Mouse (Mus musculus) intestine, postnatal 0 days (tissue): ENCODE measurements at regions not wholly inside any gene's neighbourhood (a gene's known extent, or its start where the extent isn't known, plus 50 kb on each side); places are given as distances from the start of the nearest gene placed in this dataset.

Source experiments
- ATAC-seq: fragments of 200-750 bp; cut with Nextera tagmentation; 2 replicates; pipeline ENCODE4 v1.8.0; 2017; ENCODE audit warnings: mild to moderate bottlenecking, moderate TSS enrichment, moderate library complexity
- H3K27ac ChIP-seq: fragments of 300-500 bp; sonication (generic); 2 replicates; pipeline ENCODE4 v1.5.1; 2014; ENCODE audit warnings: mild to moderate bottlenecking, low read depth, low read length, moderate library complexity
- H3K27me3 ChIP-seq: fragments of 300-500 bp; sonication (generic); replicated peaks from 2 replicates; pipeline ENCODE4 v1.6.1; 2014; ENCODE audit warnings: low read length, mixed read lengths; ENCODE audit not compliant: control insufficient read depth, insufficient read depth
- H3K36me3 ChIP-seq: fragments of 300-500 bp; sonication (generic); 2 replicates; pipeline ENCODE4 v1.6.1; 2014; ENCODE audit warnings: mild to moderate bottlenecking, moderate library complexity; ENCODE audit not compliant: control insufficient read depth, insufficient read depth
- H3K4me1 ChIP-seq: fragments of 300-500 bp; sonication (generic); replicated peaks from 2 replicates; pipeline ENCODE4 v1.6.1; 2014; ENCODE audit warnings: antibody characterized with exemption, low read length, mixed read lengths; ENCODE audit not compliant: control insufficient read depth, insufficient read depth
- H3K4me2 ChIP-seq: fragments of 300-500 bp; sonication (generic); replicated peaks from 2 replicates; pipeline ENCODE4 v1.6.1; 2014; ENCODE audit warnings: low read depth, mild to moderate bottlenecking, moderate library complexity
- H3K4me3 ChIP-seq: fragments of 300-500 bp; sonication (generic); 2 replicates; pipeline ENCODE4 v1.5.1; 2014; ENCODE audit warnings: low read depth, low read length
- H3K9ac ChIP-seq: fragments of 300-500 bp; sonication (generic); 2 replicates; pipeline ENCODE4 v1.6.1; 2014; ENCODE audit warnings: mild to moderate bottlenecking, low read depth, low read length
- H3K9me3 ChIP-seq: fragments of 300-500 bp; sonication (generic); 2 replicates; pipeline ENCODE4 v1.6.1; 2016; ENCODE audit warnings: mixed run types; ENCODE audit not compliant: control insufficient read depth
- CTCF ChIP-seq: sonication (generic); IDR thresholded peaks from 2 replicates; pipeline ENCODE4 v1.5.1; 2016; ENCODE audit warnings: low read depth, mild to moderate bottlenecking, control low read depth, antibody characterized with exemption, moderate library complexity
- WGBS: fragments of 180-500 bp; shearing (Covaris S2); extraction: QIAGEN DNeasy Blood & Tissue Kit; methylation state at CpG from one replicate; pipeline ENCODE4 v1.1.7; 2014; 5-methylcytosine and 5-hydroxymethylcytosine counted together

GRCm38 (mm10) chr2:103896814-103897213, 61.0 kb upstream of the Lmo2 start:
- H3K36me3 ChIP-seq = no peaks in the 10 kb centered on the region
- 31% methylated on average over 3 of the region's 3 CpGs for WGBS
- no peaks in the 10 kb centered on the region for H3K27me3 ChIP-seq
- H3K9ac ChIP-seq = no peak overlapping the region
- no peak overlapping the region for H3K4me2 ChIP-seq
- no peak overlapping the region for H3K27ac ChIP-seq
- H3K4me1 ChIP-seq = no peaks in the 10 kb centered on the region
- H3K9me3 ChIP-seq = no peaks in the 10 kb centered on the region
- ATAC-seq = no peak
- no peak overlapping the region for H3K4me3 ChIP-seq
- TF ChIP-seq CTCF = no peak

- H3K27me3 ChIP-seq = no peaks in the 10 kb centered on the region
- H3K4me2 ChIP-seq = no peak overlapping the region
- WGBS = 84% methylated on average over 6 of the region's 6 CpGs
Measured at GRCm38 (mm10) chr2:103899713-103900112, 58.1 kb upstream of the Lmo2 start.

GRCm38 (mm10) chr2:103900384-103900783, 57.4 kb upstream of the Lmo2 start:
- Histone ChIP-seq H3K4me1 (no peaks in the 10 kb centered on the region), H3K27ac (no peak overlapping the region), H3K9ac (no peak overlapping the region), H3K9me3 (no peaks in the 10 kb centered on the region), H3K27me3 (no peaks in the 10 kb centered on the region), H3K4me2 (no peak overlapping the region), H3K36me3 (no peaks in the 10 kb centered on the region), H3K4me3 (no peak overlapping the region)
- TF ChIP-seq CTCF = no peak
- 44% methylated on average over 5 of the region's 5 CpGs for WGBS
- no peak for ATAC-seq

More at GRCm38 (mm10) chr2:103899713-103900112, 58.1 kb upstream of the Lmo2 start:
- Histone ChIP-seq H3K9ac (no peak overlapping the region), H3K27ac (no peak overlapping the region), H3K4me3 (no peak overlapping the region), H3K36me3 (no peaks in the 10 kb centered on the region), H3K9me3 (no peaks in the 10 kb centered on the region), H3K4me1 (no peaks in the 10 kb centered on the region)
- ATAC-seq = no peak
- no peak for TF ChIP-seq CTCF

- Histone ChIP-seq H3K27me3 (no peaks in the 10 kb centered on the region), H3K9me3 (no peaks in the 10 kb centered on the region), H3K36me3 (no peaks in the 10 kb centered on the region), H3K4me2 (no peak overlapping the region), H3K4me1 (no peaks in the 10 kb centered on the region), H3K4me3 (no peak overlapping the region), H3K9ac (no peak overlapping the region), H3K27ac (no peak overlapping the region)
- TF ChIP-seq CTCF = no peak
- 90% methylated on average over 1 of the region's 1 CpGs for WGBS
- no peak for ATAC-seq
Measured at GRCm38 (mm10) chr2:103901457-103901856, 56.3 kb upstream of the Lmo2 start.

- TF ChIP-seq CTCF = no peak
- Histone ChIP-seq H3K4me2 (no peak overlapping the region), H3K9ac (no peak overlapping the region), H3K27me3 (no peaks in the 10 kb centered on the region), H3K9me3 (no peaks in the 10 kb centered on the region), H3K4me1 (no peaks in the 10 kb centered on the region), H3K4me3 (no peak overlapping the region), H3K36me3 (no peaks in the 10 kb centered on the region), H3K27ac (no peak overlapping the region)
- ATAC-seq = no peak
- 72% methylated on average over 11 of the region's 11 CpGs for WGBS
Measured at GRCm38 (mm10) chr2:103902777-103903176, 55.0 kb upstream of the Lmo2 start.

- Histone ChIP-seq H3K36me3 (no peaks in the 10 kb centered on the region), H3K9ac (no peak overlapping the region), H3K9me3 (no peaks in the 10 kb centered on the region), H3K4me2 (no peak overlapping the region), H3K4me1 (no peaks in the 10 kb centered on the region), H3K4me3 (no peak overlapping the region), H3K27ac (no peak overlapping the region), H3K27me3 (no peaks in the 10 kb centered on the region)
- TF ChIP-seq CTCF = no peak
- WGBS = 84% methylated on average over 1 of the region's 1 CpGs
- ATAC-seq = no peak
Measured at GRCm38 (mm10) chr2:103905681-103906080, 52.1 kb upstream of the Lmo2 start.

GRCm38 (mm10) chr2:103906581-103907184, 51.1 kb upstream of the Lmo2 start:
- Histone ChIP-seq H3K4me2 (no peak overlapping the region), H3K4me3 (no peak overlapping the region), H3K4me1 (no peaks in the 10 kb centered on the region), H3K27ac (no peak overlapping the region), H3K9ac (no peak overlapping the region), H3K9me3 (no peaks in the 10 kb centered on the region), H3K27me3 (no peaks in the 10 kb centered on the region), H3K36me3 (no peaks in the 10 kb centered on the region)
- 34% methylated on average over 2 of the region's 2 CpGs for WGBS
- no peak for ATAC-seq
- no peak for TF ChIP-seq CTCF
